Mouse (Mus musculus) liver, postnatal 0 days (tissue): ENCODE results near the gene Zfp583.

Source experiments
- CTCF ChIP-seq: sonication (generic); IDR thresholded peaks from 2 replicates; pipeline ENCODE4 v1.5.1; 2016; ENCODE audit warnings: antibody characterized with exemption, low read depth
- EP300 ChIP-seq: IDR thresholded peaks from 2 replicates; pipeline ENCODE4 v1.6.1; 2016; ENCODE audit warnings: antibody characterized with exemption, low read depth, mild to moderate bottlenecking

GRCm38 (mm10) chr7:6363047-6363488 is 32.0 kb upstream of the Zfp583 start, which contains the start of gene Zfp78:
- TF ChIP-seq CTCF (peak; percentile 38), EP300 (no peak)
